Mouse (Mus musculus) forebrain, embryonic 15.5 days (tissue): ENCODE measurements around the gene BC053393. TPM values are rescaled to one million over a fixed set of nuclear protein-coding genes. Genes with fewer than 3 reads are reported as not detected.
"Not testable (repeated sequence)": the region's sequence is repeated elsewhere in the genome, so short reads cannot be mapped to it uniquely, and the experiment has no call there.

ENCODE experiments used
- ATAC-seq: fragments of 200-750 bp; cut with Nextera tagmentation; replicated peaks from 2 replicates; pipeline ENCODE4 v1.8.0; 2017; ENCODE audit warnings: mild to moderate bottlenecking, moderate TSS enrichment, moderate library complexity
- H3K27ac ChIP-seq: fragments of 300-500 bp; sonication (generic); replicated peaks from 2 replicates; pipeline ENCODE4 v1.5.1; 2015; ENCODE audit warnings: mild to moderate bottlenecking, inconsistent platforms
- H3K27me3 ChIP-seq: fragments of 300-500 bp; sonication (generic); 2 replicates; pipeline ENCODE4 v1.6.1; 2015; ENCODE audit warnings: inconsistent platforms
- H3K36me3 ChIP-seq: fragments of 300-500 bp; sonication (generic); 2 replicates; pipeline ENCODE4 v1.6.1; 2015; ENCODE audit warnings: mild to moderate bottlenecking, inconsistent platforms
- H3K4me1 ChIP-seq: fragments of 300-500 bp; sonication (generic); 2 replicates; pipeline ENCODE4 v1.6.1; 2015; ENCODE audit warnings: inconsistent platforms
- H3K4me2 ChIP-seq: fragments of 300-500 bp; sonication (generic); replicated peaks from 2 replicates; pipeline ENCODE4 v1.6.1; 2015; ENCODE audit warnings: mild to moderate bottlenecking, inconsistent platforms
- H3K4me3 ChIP-seq: fragments of 300-500 bp; sonication (generic); 2 replicates; pipeline ENCODE4 v1.5.1; 2015; ENCODE audit warnings: mild to moderate bottlenecking, inconsistent platforms
- H3K9ac ChIP-seq: fragments of 300-500 bp; sonication (generic); replicated peaks from 2 replicates; pipeline ENCODE4 v1.6.1; 2015; ENCODE audit warnings: mild to moderate bottlenecking, inconsistent platforms
- H3K9me3 ChIP-seq: fragments of 300-500 bp; sonication (generic); 2 replicates; pipeline ENCODE4 v1.6.1; 2016; ENCODE audit warnings: inconsistent platforms
- WGBS: fragments of 180-500 bp; shearing (Covaris S2); methylation state at CpG from one replicate; pipeline ENCODE4 v1.1.7; 2015; ENCODE audit warnings: mixed read lengths; 5-methylcytosine and 5-hydroxymethylcytosine counted together
- polyA plus RNA-seq: library from polyadenylated mRNA; unstranded; fragments of >200 nt; fragmentation: Nextera tagmentation; extraction: Ambion mirVana; gene quantifications from 2 replicates; pipeline ENCODE4 v1.2.1, GENCODE M21; 2015

The BC053393 gene
- polyA plus RNA-seq, 1 experiment from 2014 or later = not detected

- no peak for ATAC-seq
- H3K27me3 ChIP-seq = no peaks in the 10 kb centered on the region
- 89% methylated on average over 3 of the region's 3 CpGs for WGBS
- H3K36me3 ChIP-seq = no peaks in the 10 kb centered on the region
- H3K9ac ChIP-seq = no peak overlapping the region
- no peak overlapping the region for H3K4me3 ChIP-seq
- H3K4me1 ChIP-seq = no peaks in the 10 kb centered on the region
- no peaks in the 10 kb centered on the region for H3K9me3 ChIP-seq
- no peak overlapping the region for H3K27ac ChIP-seq
- no peak overlapping the region for H3K4me2 ChIP-seq
These were observed 9.1 kb downstream of the BC053393 start for GRCm38 (mm10) chr11:46580428-46580827.

GRCm38 (mm10) chr11:46582741-46583140 lies 11.4 kb downstream of the BC053393 start:
- no peak for ATAC-seq
- Histone ChIP-seq H3K27me3 (no peaks in the 10 kb centered on the region), H3K27ac (no peak overlapping the region), H3K4me3 (no peak overlapping the region), H3K9ac (no peak overlapping the region), H3K36me3 (no peaks in the 10 kb centered on the region), H3K4me2 (no peak overlapping the region), H3K4me1 (no peaks in the 10 kb centered on the region), H3K9me3 (no peaks in the 10 kb centered on the region)
- WGBS = 80% methylated on average over 5 of the region's 5 CpGs

- no peak for ATAC-seq
- no peak overlapping the region for H3K4me3 ChIP-seq
- no peaks in the 10 kb centered on the region for H3K27me3 ChIP-seq
- H3K9me3 ChIP-seq = no peaks in the 10 kb centered on the region
- no peaks in the 10 kb centered on the region for H3K4me1 ChIP-seq
- no peak overlapping the region for H3K4me2 ChIP-seq
- H3K27ac ChIP-seq = no peak overlapping the region
- 72% methylated on average over 2 of the region's 2 CpGs for WGBS
- H3K36me3 ChIP-seq = no peaks in the 10 kb centered on the region
- no peak overlapping the region for H3K9ac ChIP-seq
These were observed 21.1 kb downstream of the BC053393 start for GRCm38 (mm10) chr11:46592416-46592815.

- no peaks in the 10 kb centered on the region for H3K4me1 ChIP-seq
- no peaks in the 10 kb centered on the region for H3K27me3 ChIP-seq
- H3K9ac ChIP-seq = no peak overlapping the region
- 77% methylated on average over 1 of the region's 1 CpGs for WGBS
- H3K27ac ChIP-seq = no peak overlapping the region
- ATAC-seq = peak; percentile 55; the same call in 1 of the 2 replicates
- no peaks in the 10 kb centered on the region for H3K9me3 ChIP-seq
- H3K4me2 ChIP-seq = no peak overlapping the region
- no peak overlapping the region for H3K4me3 ChIP-seq
- H3K36me3 ChIP-seq = no peaks in the 10 kb centered on the region
These were observed 48.6 kb downstream of the BC053393 start for GRCm38 (mm10) chr11:46619929-46620328.

- WGBS = 70% methylated on average over 7 of the region's 7 CpGs
- Histone ChIP-seq H3K36me3 (no peaks in the 10 kb centered on the region), H3K4me3 (no peak overlapping the region), H3K27me3 (no peaks in the 10 kb centered on the region), H3K4me1 (no peaks in the 10 kb centered on the region), H3K9me3 (no peaks in the 10 kb centered on the region), H3K9ac (no peak overlapping the region), H3K4me2 (no peak overlapping the region), H3K27ac (no peak overlapping the region)
- ATAC-seq = no peak
These were observed 49.3 kb downstream of the BC053393 start for GRCm38 (mm10) chr11:46620414-46621168.

GRCm38 (mm10) chr11:46629211-46629795 lies 58.0 kb downstream of the BC053393 start, which contains the start of gene Dppa1:
Gene Dppa1 (minus strand): TSS chr11:46629261.
- Histone ChIP-seq H3K27ac (no peak within 1 kb of the TSS), H3K36me3 (no peaks in the 10 kb centered on the region), H3K9me3 (no peaks in the 10 kb centered on the region), H3K27me3 (no peaks in the 10 kb centered on the region), H3K4me1 (no peaks in the 10 kb centered on the region), H3K4me2 (no peak within 1 kb of the TSS), H3K4me3 (no peak within 1 kb of the TSS), H3K9ac (no peak within 1 kb of the TSS)
- WGBS = 91% methylated on average over 2 of the region's 2 CpGs
- no peak for ATAC-seq

- no peak overlapping the region for H3K4me3 ChIP-seq
- WGBS = 31% methylated on average over 3 of the region's 3 CpGs
- H3K27me3 ChIP-seq = no peaks in the 10 kb centered on the region
- ATAC-seq = peak; percentile 58; the same call in 1 of the 2 replicates
- H3K4me2 ChIP-seq = no peak overlapping the region
- H3K9me3 ChIP-seq = no peaks in the 10 kb centered on the region
- no peaks in the 10 kb centered on the region for H3K4me1 ChIP-seq
- H3K36me3 ChIP-seq = no peaks in the 10 kb centered on the region
- no peak overlapping the region for H3K9ac ChIP-seq
- H3K27ac ChIP-seq = no peak overlapping the region
These were observed 60.3 kb downstream of the BC053393 start for GRCm38 (mm10) chr11:46631635-46632034.

GRCm38 (mm10) chr11:46635516-46635915 lies 64.2 kb downstream of the BC053393 start:
- H3K4me3 ChIP-seq, H3K27ac ChIP-seq, ATAC-seq, H3K27me3 ChIP-seq, H3K4me2 ChIP-seq, H3K9ac ChIP-seq, H3K36me3 ChIP-seq, H3K9me3 ChIP-seq, H3K4me1 ChIP-seq: not testable (repeated sequence)
- WGBS = 91% methylated on average over 4 of the region's 4 CpGs

GRCm38 (mm10) chr11:46636568-46636967 lies 65.2 kb downstream of the BC053393 start:
- Histone ChIP-seq H3K9ac (no peak overlapping the region), H3K4me3 (no peak overlapping the region), H3K4me1 (no peaks in the 10 kb centered on the region), H3K27ac (no peak overlapping the region), H3K4me2 (no peak overlapping the region), H3K27me3 (no peaks in the 10 kb centered on the region), H3K9me3 (no peaks in the 10 kb centered on the region), H3K36me3 (no peaks in the 10 kb centered on the region)
- ATAC-seq = no peak
- 86% methylated on average over 3 of the region's 3 CpGs for WGBS

Other genes starting within 250 kb of the BC053393 start
- not detected in 2 replicates for gene Itk, start 182.0 kb upstream of the BC053393 start, polyA plus RNA-seq
- not detected in 2 replicates for gene Fam71b, start 175.0 kb upstream of the BC053393 start, polyA plus RNA-seq
- 78.5 and 83.2 TPM in 2 replicates for gene Med7, start 134.6 kb upstream of the BC053393 start, polyA plus RNA-seq
- 0.18 and 0.42 TPM in 2 replicates for gene Havcr2, start 116.6 kb upstream of the BC053393 start, polyA plus RNA-seq
- not detected in 2 replicates for gene Gm12169, start 47.3 kb upstream of the BC053393 start, polyA plus RNA-seq
- gene Dppa1, start 57.7 kb downstream of the BC053393 start, polyA plus RNA-seq = not detected in 2 replicates
- gene Timd2, start 135.5 kb downstream of the BC053393 start, polyA plus RNA-seq = 0.09 TPM in 1 of 2 replicates, not detected in the other
- not detected in 2 replicates for gene Havcr1, start 163.5 kb downstream of the BC053393 start, polyA plus RNA-seq
- not detected in 2 replicates for gene Timd4, start 239.3 kb downstream of the BC053393 start, polyA plus RNA-seq